Mouse (Mus musculus) lung, embryonic 16.5 days (tissue): ENCODE measurements around the gene Cdk14. TPM values are rescaled to one million over a fixed set of nuclear protein-coding genes. Genes with fewer than 3 reads are reported as not detected.

Source experiments
- ATAC-seq: fragments of 200-750 bp; cut with Nextera tagmentation; 2 replicates; pipeline ENCODE4 v1.8.0; 2017; ENCODE audit warnings: low read depth, mild to moderate bottlenecking, moderate library complexity
- H3K27ac ChIP-seq: fragments of 300-500 bp; sonication (generic); 2 replicates; pipeline ENCODE4 v1.5.1; 2014; ENCODE audit warnings: mild to moderate bottlenecking, control low read depth, low read length
- H3K27me3 ChIP-seq: fragments of 300-500 bp; sonication (generic); 2 replicates; pipeline ENCODE4 v1.6.1; 2014; ENCODE audit warnings: low read depth, low read length, mixed read lengths; ENCODE audit not compliant: control insufficient read depth, insufficient read depth
- H3K36me3 ChIP-seq: fragments of 300-500 bp; sonication (generic); 2 replicates; pipeline ENCODE4 v1.6.1; 2014; ENCODE audit warnings: low read length; ENCODE audit not compliant: control insufficient read depth, insufficient read depth
- H3K4me1 ChIP-seq: fragments of 300-500 bp; sonication (generic); replicated peaks from 2 replicates; pipeline ENCODE4 v1.6.1; 2014; ENCODE audit warnings: low read length, mixed read lengths; ENCODE audit not compliant: control insufficient read depth, insufficient read depth
- H3K4me2 ChIP-seq: fragments of 300-500 bp; sonication (generic); 2 replicates; pipeline ENCODE4 v1.6.1; 2014; ENCODE audit warnings: low read depth, low read length, control low read depth
- H3K4me3 ChIP-seq: fragments of 300-500 bp; sonication (generic); 2 replicates; pipeline ENCODE4 v1.5.1; 2014; ENCODE audit warnings: mild to moderate bottlenecking, low read length, control low read depth
- H3K9ac ChIP-seq: fragments of 300-500 bp; sonication (generic); 2 replicates; pipeline ENCODE4 v1.6.1; 2014; ENCODE audit warnings: low read length, control low read depth
- H3K9me3 ChIP-seq: fragments of 300-500 bp; sonication (generic); 2 replicates; pipeline ENCODE4 v1.6.1; 2016; ENCODE audit warnings: low read length; ENCODE audit not compliant: control insufficient read depth
- WGBS: fragments of 180-500 bp; shearing (Covaris S2); extraction: QIAGEN DNeasy Blood & Tissue Kit; methylation state at CpG from one replicate; pipeline ENCODE4 v1.1.7; 2014; 5-methylcytosine and 5-hydroxymethylcytosine counted together
- polyA plus RNA-seq: library from polyadenylated mRNA; unstranded; fragments of >200 nt; fragmentation: Nextera tagmentation; extraction: Ambion mirVana; gene quantifications from 2 replicates; pipeline ENCODE4 v1.2.1, GENCODE M21; 2015

Cdk14 gene
- polyA plus RNA-seq, 1 experiment from 2014 or later = 28.6 TPM

GRCm38 (mm10) chr5:5004740-5005139, 415.4 kb downstream of the Cdk14 start:
- Histone ChIP-seq H3K4me1 (no peaks in the 10 kb centered on the region), H3K27me3 (no peaks in the 10 kb centered on the region), H3K4me3 (no peak overlapping the region), H3K4me2 (no peak overlapping the region), H3K9me3 (no peaks in the 10 kb centered on the region), H3K36me3 (peaks cover under 1% of the 10 kb centered on the region), H3K27ac (no peak overlapping the region), H3K9ac (no peak overlapping the region)
- 81% methylated on average over 2 of the region's 2 CpGs for WGBS
- no peak for ATAC-seq

DNA sequence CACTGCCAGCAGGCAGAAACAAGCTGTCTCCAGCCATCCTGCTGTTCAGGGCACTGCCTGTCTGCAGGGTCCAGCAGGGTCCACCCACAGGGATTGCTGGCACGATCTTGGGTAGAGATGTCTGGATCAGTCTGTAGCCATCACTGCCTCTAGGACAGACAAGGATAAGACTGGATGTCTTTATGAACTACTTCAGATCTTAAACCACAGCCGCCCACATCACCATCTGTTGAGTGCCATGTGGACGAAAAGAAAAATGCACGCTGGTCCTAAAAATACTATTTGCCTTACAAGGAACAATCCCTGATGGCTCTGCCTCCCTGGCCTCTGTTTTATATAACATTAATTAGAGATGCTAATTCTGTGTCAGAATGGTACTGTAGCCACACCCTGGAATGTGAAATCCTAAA, 426.9 kb downstream of the Cdk14 start:
- no peak for ATAC-seq
- H3K4me1 ChIP-seq = no peaks in the 10 kb centered on the region
- no peaks in the 10 kb centered on the region for H3K27me3 ChIP-seq
- H3K4me2 ChIP-seq = no peak overlapping the region
- no peaks in the 10 kb centered on the region for H3K9me3 ChIP-seq
- no peak overlapping the region for H3K9ac ChIP-seq
- WGBS = 80% methylated on average over 4 of the region's 4 CpGs
- no peaks in the 10 kb centered on the region for H3K36me3 ChIP-seq
- no peak overlapping the region for H3K27ac ChIP-seq
- no peak overlapping the region for H3K4me3 ChIP-seq

DNA sequence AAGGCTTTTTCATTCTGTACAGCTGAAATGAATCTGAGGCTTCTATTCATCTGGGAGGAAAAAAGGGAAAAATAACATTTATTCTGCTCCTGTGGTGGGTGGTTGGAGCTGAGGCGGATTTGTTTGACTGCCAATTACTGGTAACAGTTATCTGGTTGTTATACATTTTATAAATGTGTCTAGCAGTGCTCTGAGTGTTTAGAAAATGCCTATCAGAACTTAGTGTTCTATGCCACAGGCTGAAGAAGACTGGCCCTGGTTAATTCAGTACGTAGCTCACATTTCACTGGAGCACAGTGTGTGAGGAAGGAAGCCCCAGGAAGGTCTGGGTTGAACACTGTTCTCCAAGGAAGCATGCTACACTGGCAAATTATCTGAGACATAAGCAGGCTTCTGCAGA, 429.1 kb downstream of the Cdk14 start:
- 67% methylated on average over 2 of the region's 2 CpGs for WGBS
- Histone ChIP-seq H3K9ac (no peak overlapping the region), H3K36me3 (no peaks in the 10 kb centered on the region), H3K4me1 (no peaks in the 10 kb centered on the region), H3K4me2 (no peak overlapping the region), H3K9me3 (no peaks in the 10 kb centered on the region), H3K27me3 (no peaks in the 10 kb centered on the region), H3K4me3 (no peak overlapping the region), H3K27ac (no peak overlapping the region)
- ATAC-seq = no peak

- Histone ChIP-seq H3K4me2 (no peak overlapping the region), H3K36me3 (no peaks in the 10 kb centered on the region), H3K9ac (no peak overlapping the region), H3K27me3 (no peaks in the 10 kb centered on the region), H3K4me3 (no peak overlapping the region), H3K27ac (no peak overlapping the region), H3K4me1 (no peaks in the 10 kb centered on the region), H3K9me3 (no peaks in the 10 kb centered on the region)
- 64% methylated on average over 5 of the region's 5 CpGs for WGBS
- ATAC-seq = no peak
These were observed 429.9 kb downstream of the Cdk14 start for GRCm38 (mm10) chr5:4990237-4990636.

DNA sequence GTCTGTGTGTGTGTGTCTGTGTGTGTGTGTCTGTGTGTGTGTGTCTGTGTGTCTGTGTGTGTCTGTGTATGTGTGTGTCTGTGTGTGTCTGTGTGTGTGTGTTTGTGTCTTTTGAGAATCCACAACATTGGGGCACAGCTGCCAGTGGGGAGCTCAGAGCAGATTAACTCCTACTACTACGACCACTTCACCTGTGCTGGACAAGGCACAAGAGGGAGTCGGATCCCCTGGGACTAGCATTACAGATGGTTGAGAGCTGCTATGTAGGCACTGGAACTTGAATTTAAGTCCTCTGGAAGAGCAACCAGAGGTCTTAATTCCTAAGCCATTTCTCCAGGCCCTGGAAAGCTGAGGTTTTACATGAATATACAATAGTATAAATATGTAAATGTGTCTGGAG, 433.9 kb downstream of the Cdk14 start:
- Histone ChIP-seq H3K4me3 (no peak overlapping the region), H3K9ac (no peak overlapping the region), H3K9me3 (no peaks in the 10 kb centered on the region), H3K27me3 (no peaks in the 10 kb centered on the region), H3K4me1 (no peaks in the 10 kb centered on the region), H3K27ac (no peak overlapping the region), H3K36me3 (no peaks in the 10 kb centered on the region), H3K4me2 (no peak overlapping the region)
- ATAC-seq = no peak
- 88% methylated on average over 2 of the region's 2 CpGs for WGBS

DNA sequence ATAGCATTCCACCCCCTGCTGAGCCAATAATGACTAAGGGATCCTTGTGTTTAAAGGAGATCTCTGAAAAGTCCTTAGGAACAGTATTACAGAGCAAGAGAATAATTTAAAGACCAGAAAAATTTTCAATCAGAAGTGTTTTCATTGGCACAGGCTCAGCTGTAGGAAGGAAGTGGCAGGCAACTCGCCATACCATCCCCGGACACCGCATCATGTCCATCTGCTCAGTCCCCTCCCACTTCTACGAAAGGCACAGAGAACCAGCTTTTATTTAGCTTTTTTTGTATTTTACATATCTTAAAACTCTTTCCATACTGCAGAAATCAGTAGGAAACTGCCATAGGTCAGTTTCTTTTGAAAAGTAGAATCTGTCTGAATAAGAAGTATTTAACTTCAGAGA, 440.6 kb downstream of the Cdk14 start:
- H3K4me2 ChIP-seq = no peak overlapping the region
- no peaks in the 10 kb centered on the region for H3K27me3 ChIP-seq
- no peaks in the 10 kb centered on the region for H3K9me3 ChIP-seq
- H3K4me3 ChIP-seq = no peak overlapping the region
- WGBS = 71% methylated on average over 4 of the region's 4 CpGs
- no peak for ATAC-seq
- H3K27ac ChIP-seq = no peak overlapping the region
- H3K9ac ChIP-seq = no peak overlapping the region
- H3K4me1 ChIP-seq = no peaks in the 10 kb centered on the region
- no peaks in the 10 kb centered on the region for H3K36me3 ChIP-seq

GRCm38 (mm10) chr5:4973408-4973807, 446.7 kb downstream of the Cdk14 start:
- H3K36me3 ChIP-seq = no peaks in the 10 kb centered on the region
- no peak overlapping the region for H3K27ac ChIP-seq
- H3K4me3 ChIP-seq = no peak overlapping the region
- no peak overlapping the region for H3K9ac ChIP-seq
- H3K4me2 ChIP-seq = no peak overlapping the region
- H3K9me3 ChIP-seq = no peaks in the 10 kb centered on the region
- WGBS = 76% methylated on average over 1 of the region's 1 CpGs
- H3K4me1 ChIP-seq = no peaks in the 10 kb centered on the region
- ATAC-seq = no peak
- H3K27me3 ChIP-seq = no peaks in the 10 kb centered on the region

GRCm38 (mm10) chr5:4962063-4962610, 458.0 kb downstream of the Cdk14 start:
- Histone ChIP-seq H3K4me2 (no peak overlapping the region), H3K4me3 (no peak overlapping the region), H3K36me3 (no peaks in the 10 kb centered on the region), H3K9me3 (no peaks in the 10 kb centered on the region), H3K27ac (peak overlapping the region; percentile 20; the same call in 1 of the 2 replicates), H3K4me1 (peaks cover 20% of the 10 kb centered on the region), H3K9ac (0 out of 2 replicates have a peak overlapping the region, but pooled peaks have one; percentile 19), H3K27me3 (no peaks in the 10 kb centered on the region)
- WGBS = 43% methylated on average over 15 of the region's 15 CpGs
- ATAC-seq = peak; percentile 77

GRCm38 (mm10) chr5:4961636-4962035, 458.5 kb downstream of the Cdk14 start:
- no peak overlapping the region for H3K27ac ChIP-seq
- no peaks in the 10 kb centered on the region for H3K27me3 ChIP-seq
- no peaks in the 10 kb centered on the region for H3K36me3 ChIP-seq
- no peak overlapping the region for H3K4me3 ChIP-seq
- 84% methylated on average over 1 of the region's 1 CpGs for WGBS
- H3K4me1 ChIP-seq = peaks cover 20% of the 10 kb centered on the region
- H3K4me2 ChIP-seq = no peak overlapping the region
- ATAC-seq = no peak
- H3K9me3 ChIP-seq = no peaks in the 10 kb centered on the region
- no peak overlapping the region for H3K9ac ChIP-seq

- no peaks in the 10 kb centered on the region for H3K9me3 ChIP-seq
- H3K36me3 ChIP-seq = no peaks in the 10 kb centered on the region
- ATAC-seq = peak; percentile 73
- no peak overlapping the region for H3K9ac ChIP-seq
- H3K27ac ChIP-seq = no peak overlapping the region
- H3K27me3 ChIP-seq = no peaks in the 10 kb centered on the region
- H3K4me3 ChIP-seq = no peak overlapping the region
- H3K4me1 ChIP-seq = peaks cover 20% of the 10 kb centered on the region
- H3K4me2 ChIP-seq = peak overlapping the region; percentile 15; the same call in 1 of the 2 replicates
- WGBS = 12% methylated on average over 5 of the region's 5 CpGs
These were observed 460.7 kb downstream of the Cdk14 start for GRCm38 (mm10) chr5:4959446-4959845.
